Mouse (Mus musculus): ENCODE results near the gene Mpp6.

- TF ChIP-seq CTCF (IDR thresholded peaks at IDR 0.05; ENCODE audit: borderline replicate concordance, extremely low read depth, insufficient read depth, insufficient read length) (no peak), POLR2A (IDR thresholded peaks at IDR 0.05; ENCODE audit: borderline replicate concordance, extremely low read depth, insufficient read depth, insufficient read length, poor library complexity, severe bottlenecking) (no peak)
Measured at GRCm38 (mm10) chr6:50204356-50204755, 94.3 kb downstream of the Mpp6 start.
